Mouse (Mus musculus) granulocyte monocyte progenitor cell, adult 5-6 weeks (primary cell): ENCODE data around the gene Gm5901. TPM values are rescaled to one million over a fixed set of nuclear protein-coding genes. Genes with fewer than 3 reads are reported as not detected.
"Not testable (repeated sequence)": the region's sequence is repeated elsewhere in the genome, so short reads cannot be mapped to it uniquely, and the experiment has no call there.

Source experiments
- ATAC-seq: replicated peaks from 2 replicates; pipeline ENCODE4 v1.8.0; 2016; ENCODE audit warnings: mild to moderate bottlenecking, moderate TSS enrichment, inconsistent platforms; ENCODE audit not compliant: poor library complexity, severe bottlenecking
- total RNA-seq, 2 experiments: library from RNA; stranded (forward) in 1 of 2; stranded (reverse) in 1 of 2; fragments of 200-712, 200-1000 nt in 1 of 2; fragments of >200 nt in 1 of 2; fragmentation: Nextera tagmentation in 1 of 2; gene quantifications; 2 replicates each; pipeline ENCODE4 v1.2.3; 2014 to 2017

The Gm5901 gene
- not detected in 2 replicates for total RNA-seq (2014; fragmentation: Nextera tagmentation)
- total RNA-seq (2017) = not detected in 2 replicates

DNA sequence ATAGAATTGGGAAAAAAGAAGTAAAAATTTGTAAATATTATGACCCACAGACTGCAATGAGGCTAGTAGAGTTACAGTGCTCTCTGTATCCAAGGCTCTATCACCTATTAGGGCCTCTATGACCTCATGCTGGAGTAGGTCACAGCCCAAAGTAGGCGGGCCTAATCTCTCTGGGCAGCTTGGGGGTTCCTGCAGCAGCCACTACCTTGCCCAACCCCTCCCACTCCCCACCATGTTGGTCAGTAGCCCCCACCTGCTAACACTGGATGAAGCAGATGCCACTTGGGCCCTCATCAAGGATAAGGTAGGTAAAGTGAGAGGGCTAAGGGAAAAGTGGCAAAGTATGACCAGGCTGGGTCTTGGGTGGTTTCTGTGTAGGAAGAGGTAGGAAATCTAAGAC is at the start of gene Gm5901:
Gene Gm5901, plus strand, starts transcription at position 173 of the 400 bp plus-strand sequence.
- ATAC-seq = no peak

GRCm38 (mm10) chr7:105325302-105325701 is 49.5 kb upstream of the Gm5901 start:
- no peak for ATAC-seq

DNA sequence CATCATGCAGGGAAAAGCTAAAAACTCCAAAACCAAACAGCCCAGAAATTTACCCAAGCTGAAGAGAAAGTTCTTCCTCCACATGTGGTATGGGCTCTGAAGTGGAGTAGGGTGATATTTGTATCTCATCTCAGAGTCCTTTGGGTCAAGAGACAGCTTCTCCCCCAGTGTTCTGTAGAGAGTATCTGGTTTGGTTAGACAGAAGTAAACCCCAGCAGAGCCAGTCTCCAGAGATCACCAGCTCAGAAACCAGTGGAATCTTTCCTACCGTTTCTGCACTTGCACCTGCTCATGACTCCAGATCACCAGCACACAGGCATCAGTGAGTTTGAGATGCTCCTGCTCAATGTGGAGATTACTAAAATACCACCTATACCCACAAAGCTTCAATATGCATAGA is 40.8 kb upstream of the Gm5901 start, which contains the start of gene Olfr690:
Gene Olfr690, minus strand, starts transcription at position 101 of the 400 bp plus-strand sequence.
- no peak for ATAC-seq

DNA sequence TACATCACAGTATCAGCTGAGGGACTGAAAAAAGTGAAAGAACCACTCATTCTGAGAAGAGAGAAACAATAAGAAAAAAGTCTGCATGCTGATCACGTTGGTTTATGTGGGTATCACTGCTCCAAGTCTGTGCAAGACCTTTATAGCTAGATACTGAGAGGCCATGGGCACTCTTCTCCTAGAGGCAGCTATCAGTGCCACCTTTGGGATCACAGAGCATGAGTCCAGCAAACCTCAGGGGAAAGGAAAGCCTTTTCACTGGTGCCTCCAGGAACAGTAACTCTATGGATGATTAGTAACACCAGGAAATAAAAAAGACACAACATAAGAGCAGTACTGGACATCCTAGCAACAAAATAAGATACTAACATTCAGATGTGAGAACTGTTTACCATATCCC is 32.7 kb upstream of the Gm5901 start, which contains the start of gene Olfr691:
Gene Olfr691, minus strand, starts transcription at position 101 of the 400 bp plus-strand sequence.
- no peak for ATAC-seq

- no peak for ATAC-seq
Measured at GRCm38 (mm10) chr7:105342752-105343151, 32.1 kb upstream of the Gm5901 start.

- not testable (repeated sequence) for ATAC-seq
Measured at GRCm38 (mm10) chr7:105356064-105356463, 18.8 kb upstream of the Gm5901 start.

- not testable (repeated sequence) for ATAC-seq
Measured at GRCm38 (mm10) chr7:105356487-105356886, 18.4 kb upstream of the Gm5901 start.

DNA sequence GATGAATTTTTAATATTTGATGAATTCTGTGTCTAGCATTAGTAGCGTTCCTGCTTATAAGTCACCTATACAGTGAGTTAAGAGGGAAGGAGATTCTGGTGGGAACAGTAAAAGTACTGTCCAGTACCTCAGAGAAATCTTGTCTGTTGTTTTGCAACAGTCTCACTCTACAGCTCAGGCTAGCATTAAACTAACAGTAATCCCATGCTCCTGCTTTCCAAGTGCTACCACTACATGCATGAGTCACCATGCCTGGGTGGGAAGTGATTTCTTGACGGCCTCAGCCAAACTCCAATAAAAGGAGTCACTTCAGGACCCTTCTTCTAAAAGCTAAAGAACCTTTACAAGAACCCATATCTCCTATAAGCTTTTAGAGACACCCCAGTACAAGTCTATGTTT is 13.1 kb upstream of the Gm5901 start:
- no peak for ATAC-seq

- peak; percentile 57 for ATAC-seq
Measured at GRCm38 (mm10) chr7:105367268-105367667, 7.6 kb upstream of the Gm5901 start.

DNA sequence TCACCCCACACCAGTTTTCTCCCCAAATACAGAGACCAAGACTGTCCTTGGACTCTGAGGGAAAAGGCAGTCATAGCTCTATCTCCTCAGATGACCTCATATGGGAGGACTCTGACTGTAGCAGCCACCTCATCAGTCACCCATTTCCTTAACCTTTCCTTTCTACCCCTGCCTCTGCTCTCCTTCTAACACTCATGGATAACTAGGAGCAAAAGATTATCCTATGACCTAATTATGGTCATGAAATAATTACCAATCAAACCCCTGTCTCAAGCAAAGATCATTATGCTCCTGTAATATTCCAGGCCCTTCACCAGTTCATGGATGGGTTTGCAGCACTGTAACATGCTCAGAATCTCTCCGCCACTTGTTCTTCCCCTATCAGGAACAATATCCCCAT is 6.9 kb upstream of the Gm5901 start, which contains the start of gene Olfr692:
Gene Olfr692, plus strand, starts transcription at position 301 of the 400 bp plus-strand sequence.
- ATAC-seq = no peak

DNA sequence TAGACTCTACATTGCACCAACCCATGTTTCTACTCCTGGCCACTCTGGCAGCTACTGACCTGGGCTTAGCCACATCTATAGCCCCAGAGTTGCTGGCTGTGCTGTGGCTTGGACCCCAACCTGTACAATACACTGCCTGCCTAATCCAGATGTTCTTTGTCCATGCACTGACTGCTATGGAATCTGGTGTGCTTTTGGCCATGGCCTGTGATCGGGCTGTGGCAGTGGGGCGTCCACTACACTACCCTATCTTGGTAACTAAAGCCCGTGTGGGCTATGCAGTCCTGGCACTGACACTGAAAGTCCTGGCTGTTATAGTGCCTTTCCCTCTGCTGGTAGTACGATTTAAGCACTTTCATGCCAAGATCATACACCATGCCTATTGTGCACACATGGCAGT is 6.3 kb upstream of the Gm5901 start:
- ATAC-seq = no peak

DNA sequence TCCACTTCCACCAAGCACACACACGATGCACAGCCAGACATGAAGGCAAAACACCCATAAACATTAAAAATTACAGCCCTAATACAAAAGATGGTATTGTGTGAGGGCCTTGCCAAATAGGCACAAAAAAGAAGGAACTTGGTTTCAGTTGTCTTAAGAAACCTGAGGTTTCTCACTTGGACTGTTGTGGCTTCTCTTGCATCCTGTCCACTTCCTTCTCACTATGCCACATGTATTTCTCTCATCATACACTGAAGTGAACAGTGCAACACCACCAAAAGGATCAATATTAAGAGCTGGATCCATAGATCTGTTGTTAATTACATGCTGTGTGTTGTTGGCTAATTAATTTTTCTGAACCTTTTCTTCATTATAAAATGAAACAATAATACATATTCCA is 1.9 kb upstream of the Gm5901 start:
- ATAC-seq = peak; percentile 92

DNA sequence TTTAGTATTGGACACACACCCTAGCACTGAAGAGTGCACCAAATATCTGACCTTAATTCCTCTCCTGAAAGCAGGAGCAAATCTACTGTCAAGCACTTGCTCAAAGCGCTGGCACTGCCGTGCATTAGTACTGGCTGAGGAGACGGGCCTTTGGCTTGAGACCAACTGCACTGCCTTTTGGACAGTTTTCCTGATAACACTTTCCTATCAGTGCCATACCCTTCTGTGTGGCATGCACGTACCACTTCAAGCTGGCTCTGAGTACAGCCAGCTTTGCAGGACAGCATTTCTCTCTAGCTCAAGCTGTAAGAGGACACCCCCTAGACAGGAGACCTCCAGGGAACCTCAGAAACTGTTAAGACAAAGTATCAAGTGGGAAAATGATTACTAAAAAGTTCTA is 1.3 kb upstream of the Gm5901 start:
- ATAC-seq = no peak

- ATAC-seq = no peak
Measured at GRCm38 (mm10) chr7:105373976-105374375, 862 bp upstream of the Gm5901 start.

- peak; percentile 82 for ATAC-seq
Measured at GRCm38 (mm10) chr7:105380329-105380728, 5.5 kb downstream of the Gm5901 start.

DNA sequence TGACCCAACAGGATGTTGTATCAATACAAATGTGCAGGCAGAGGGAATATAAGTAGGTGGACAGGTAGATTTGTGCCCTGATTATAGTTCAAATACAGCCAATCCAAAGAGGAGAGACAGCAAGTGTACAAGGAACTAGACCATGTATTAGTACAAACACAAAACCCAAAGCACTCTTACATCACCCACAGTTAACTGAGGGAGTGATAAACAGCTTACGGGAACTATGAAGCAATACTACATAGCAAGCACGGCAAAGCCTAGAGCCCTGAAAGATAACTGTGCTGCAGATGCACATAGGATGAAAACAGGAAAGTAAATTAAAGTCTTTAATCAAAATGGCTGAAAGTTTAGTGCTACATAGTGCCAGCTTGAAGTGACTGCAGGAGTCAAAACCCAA is 12.9 kb downstream of the Gm5901 start:
- ATAC-seq = peak; percentile 77

GRCm38 (mm10) chr7:105390236-105390635 is 15.4 kb downstream of the Gm5901 start:
- peak; percentile 75 for ATAC-seq

GRCm38 (mm10) chr7:105394606-105395005 is 19.8 kb downstream of the Gm5901 start:
- no peak for ATAC-seq

DNA sequence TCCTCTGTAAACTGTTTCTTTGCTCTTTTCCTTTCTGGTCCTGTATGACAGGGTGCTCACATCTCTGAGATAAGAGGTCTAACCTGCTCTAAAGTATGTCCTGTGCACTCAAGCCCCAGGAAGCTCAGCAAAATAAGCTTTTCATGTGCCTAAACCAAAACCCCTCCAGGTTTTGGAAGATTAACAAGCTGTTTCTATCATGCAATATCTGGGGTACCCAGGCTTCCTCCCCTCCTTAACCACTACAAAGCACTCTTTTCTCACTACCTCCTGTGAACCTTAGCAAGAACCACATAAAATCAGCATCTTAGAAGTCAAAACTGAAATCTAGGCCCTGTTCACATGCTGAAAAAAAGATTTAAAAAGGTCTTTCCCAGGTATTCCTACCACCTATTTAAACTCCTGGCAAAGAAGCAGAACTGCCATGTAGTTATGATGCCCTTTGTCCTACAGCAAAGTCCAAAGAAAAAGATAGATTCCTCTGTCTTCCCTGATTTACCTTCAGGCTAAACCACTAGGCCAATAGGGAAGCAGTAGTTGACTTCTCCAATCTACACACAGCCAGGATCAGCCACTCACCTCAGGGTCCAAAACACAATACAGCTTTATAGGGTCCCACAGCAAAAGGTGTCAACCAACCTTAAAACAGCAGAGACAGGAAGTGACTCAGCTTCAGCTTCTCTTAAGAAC is 20.4 kb downstream of the Gm5901 start:
- ATAC-seq = no peak

- no peak for ATAC-seq
Measured at GRCm38 (mm10) chr7:105396126-105396525, 21.3 kb downstream of the Gm5901 start.

DNA sequence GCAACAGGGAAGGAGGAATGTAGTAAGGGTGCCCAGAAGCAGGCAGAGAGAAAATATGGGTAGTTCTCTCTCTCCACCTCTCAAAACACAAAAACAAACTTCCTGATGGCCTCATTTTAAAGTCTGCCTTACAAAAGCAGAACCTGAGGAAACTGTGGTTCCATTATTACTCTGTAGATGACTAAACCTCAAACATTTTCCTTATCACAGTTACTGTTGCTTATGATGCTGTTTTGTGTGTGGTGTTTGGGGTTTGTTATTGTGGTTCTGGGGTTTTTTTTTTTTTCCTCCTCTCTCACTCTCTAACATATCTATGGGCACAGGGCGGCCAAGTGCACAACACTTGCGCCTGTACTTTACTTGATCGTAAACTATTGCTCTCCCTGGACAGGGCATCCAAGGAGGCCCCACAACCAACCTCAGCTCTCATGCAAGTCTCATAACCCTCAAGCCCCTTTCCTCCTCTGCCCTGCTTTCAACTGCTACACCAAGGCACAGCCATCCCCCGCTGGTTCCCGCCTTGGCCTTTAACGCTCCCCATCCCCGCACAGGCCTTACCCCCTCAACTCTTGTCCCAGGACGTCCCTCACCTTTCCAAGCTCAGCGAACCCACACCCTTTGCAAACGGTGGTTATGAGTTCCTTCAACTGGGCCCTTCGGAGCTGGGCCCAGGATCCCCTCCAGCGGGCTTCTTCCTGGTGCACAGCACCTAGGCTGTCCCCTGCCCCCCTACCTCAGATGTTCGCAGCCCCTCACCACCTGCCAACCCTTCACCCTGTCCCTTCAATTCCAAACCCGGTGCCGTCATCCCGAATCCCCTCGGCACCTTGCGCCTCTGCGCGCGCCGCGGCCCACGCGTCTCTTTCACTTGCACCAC is 24.5 kb downstream of the Gm5901 start:
- peak; percentile 56 for ATAC-seq
